Mouse (Mus musculus): ENCODE data around the gene Zfyve28.

DNA sequence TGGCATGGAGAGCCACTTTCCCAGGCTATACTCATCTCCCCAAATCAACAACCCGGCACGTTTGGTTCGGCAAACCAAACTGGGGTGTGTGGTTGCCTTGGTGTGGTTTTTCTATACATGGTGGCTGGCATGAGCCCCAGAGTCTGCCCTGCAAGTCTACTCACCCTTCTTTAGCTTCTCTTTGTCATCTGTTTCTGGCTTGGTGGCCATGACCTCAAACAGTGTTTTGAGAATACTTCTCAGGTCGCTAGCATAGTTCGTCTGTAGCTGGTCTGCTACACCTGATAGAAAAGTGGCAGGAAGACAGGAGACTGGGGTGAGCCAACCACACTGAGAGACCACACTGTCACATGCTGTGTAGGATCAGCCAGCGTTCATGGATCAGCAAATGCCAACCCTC, 89.6 kb downstream of the Zfyve28 start:
- TF ChIP-seq POLR2A (IDR thresholded peaks at IDR 0.05; ENCODE audit: insufficient read length, low read depth) (no peak), MYOD1 (IDR thresholded peaks at IDR 0.05; ENCODE audit: control insufficient read depth in 1 of 3, insufficient read length in 2 of 3, low read depth in 2 of 3) (no peak)

Measured in myocyte (in vitro differentiated cells).